Mouse (Mus musculus): ENCODE measurements at regions not wholly inside any gene's neighbourhood (a gene's known extent, or its start where the extent isn't known, plus 50 kb on each side); places are given as distances from the start of the nearest gene placed in this dataset.

- 57% methylated on average over 1 of the region's 1 CpGs for WGBS
- H3K27me3 ChIP-seq (ENCODE audit: control insufficient read depth, insufficient read depth, low read length): no peaks in the 10 kb centered on the region
- no peak overlapping the region for H3K4me2 ChIP-seq (replicated peaks; ENCODE audit: low read depth, low read length)
- H3K4me1 ChIP-seq (ENCODE audit: control insufficient read depth, insufficient read depth, low read length): no peaks in the 10 kb centered on the region
- H3K9ac ChIP-seq (ENCODE audit: low read depth, low read length): no peak overlapping the region
- no peak overlapping the region for H3K4me3 ChIP-seq (ENCODE audit: low read length)
- H3K9me3 ChIP-seq (ENCODE audit: control insufficient read depth, low read length): no peaks in the 10 kb centered on the region
- H3K27ac ChIP-seq (ENCODE audit: low read depth, low read length): no peak overlapping the region
- no peak for ATAC-seq (ENCODE audit: low FRiP score, low TSS enrichment)
- no peaks in the 10 kb centered on the region for H3K36me3 ChIP-seq (ENCODE audit: control insufficient read depth, insufficient read depth, low read length)
These were observed 103.3 kb downstream of the Kcne4 start for GRCm38 (mm10) chr1:78919863-78920262.

- no peak for ATAC-seq (ENCODE audit: low FRiP score, low TSS enrichment)
- WGBS: 95% methylated on average over 1 of the region's 1 CpGs
- no peaks in the 10 kb centered on the region for H3K4me1 ChIP-seq (ENCODE audit: control insufficient read depth, insufficient read depth, low read length)
These were observed 113.4 kb downstream of the Kcne4 start for GRCm38 (mm10) chr1:78929975-78930374.

GRCm38 (mm10) chr1:78939871-78940270 is 123.3 kb downstream of the Kcne4 start:
- no peak for ATAC-seq (ENCODE audit: low FRiP score, low TSS enrichment)

More at GRCm38 (mm10) chr1:78929975-78930374, 113.4 kb downstream of the Kcne4 start:
- H3K27me3 ChIP-seq (ENCODE audit: control insufficient read depth, insufficient read depth, low read length): no peaks in the 10 kb centered on the region
- H3K4me2 ChIP-seq (replicated peaks; ENCODE audit: low read depth, low read length): no peak overlapping the region
- no peak overlapping the region for H3K4me3 ChIP-seq (ENCODE audit: low read length)
- H3K27ac ChIP-seq (ENCODE audit: low read depth, low read length): no peak overlapping the region
- no peaks in the 10 kb centered on the region for H3K9me3 ChIP-seq (ENCODE audit: control insufficient read depth, low read length)
- no peak overlapping the region for H3K9ac ChIP-seq (ENCODE audit: low read depth, low read length)
- H3K36me3 ChIP-seq (ENCODE audit: control insufficient read depth, insufficient read depth, low read length): no peaks in the 10 kb centered on the region

GRCm38 (mm10) chr1:78945588-78945987 is 129.0 kb downstream of the Kcne4 start:
- WGBS: 24% methylated on average over 2 of the region's 2 CpGs
- no peak overlapping the region for H3K4me2 ChIP-seq (replicated peaks; ENCODE audit: low read depth, low read length)
- H3K9ac ChIP-seq (ENCODE audit: low read depth, low read length): no peak overlapping the region
- H3K4me1 ChIP-seq (ENCODE audit: control insufficient read depth, insufficient read depth, low read length): no peaks in the 10 kb centered on the region
- no peaks in the 10 kb centered on the region for H3K9me3 ChIP-seq (ENCODE audit: control insufficient read depth, low read length)
- peak; percentile 62; the same call in 1 of the 2 replicates for ATAC-seq (ENCODE audit: low FRiP score, low TSS enrichment)
- no peak overlapping the region for H3K4me3 ChIP-seq (ENCODE audit: low read length)
- no peaks in the 10 kb centered on the region for H3K27me3 ChIP-seq (ENCODE audit: control insufficient read depth, insufficient read depth, low read length)
- H3K36me3 ChIP-seq (ENCODE audit: control insufficient read depth, insufficient read depth, low read length): no peaks in the 10 kb centered on the region
- H3K27ac ChIP-seq (ENCODE audit: low read depth, low read length): no peak overlapping the region

More at GRCm38 (mm10) chr1:78939871-78940270, 123.3 kb downstream of the Kcne4 start:
- Histone ChIP-seq H3K9me3 (ENCODE audit: control insufficient read depth, low read length) (no peaks in the 10 kb centered on the region), H3K4me3 (ENCODE audit: low read length) (no peak overlapping the region), H3K4me1 (ENCODE audit: control insufficient read depth, insufficient read depth, low read length) (no peaks in the 10 kb centered on the region), H3K36me3 (ENCODE audit: control insufficient read depth, insufficient read depth, low read length) (no peaks in the 10 kb centered on the region), H3K27ac (ENCODE audit: low read depth, low read length) (no peak overlapping the region), H3K4me2 (replicated peaks; ENCODE audit: low read depth, low read length) (no peak overlapping the region), H3K9ac (ENCODE audit: low read depth, low read length) (no peak overlapping the region), H3K27me3 (ENCODE audit: control insufficient read depth, insufficient read depth, low read length) (no peaks in the 10 kb centered on the region)

- H3K27me3 ChIP-seq (ENCODE audit: control insufficient read depth, insufficient read depth, low read length): no peaks in the 10 kb centered on the region
- 84% methylated on average over 4 of the region's 4 CpGs for WGBS
- no peak overlapping the region for H3K4me2 ChIP-seq (replicated peaks; ENCODE audit: low read depth, low read length)
- no peaks in the 10 kb centered on the region for H3K36me3 ChIP-seq (ENCODE audit: control insufficient read depth, insufficient read depth, low read length)
- no peak for ATAC-seq (ENCODE audit: low FRiP score, low TSS enrichment)
- H3K9ac ChIP-seq (ENCODE audit: low read depth, low read length): no peak overlapping the region
- H3K4me1 ChIP-seq (ENCODE audit: control insufficient read depth, insufficient read depth, low read length): no peaks in the 10 kb centered on the region
- H3K27ac ChIP-seq (ENCODE audit: low read depth, low read length): no peak overlapping the region
- H3K4me3 ChIP-seq (ENCODE audit: low read length): no peak overlapping the region
- no peaks in the 10 kb centered on the region for H3K9me3 ChIP-seq (ENCODE audit: control insufficient read depth, low read length)
These were observed 163.5 kb downstream of the Kcne4 start for GRCm38 (mm10) chr1:78980051-78980450.

Data from kidney, embryonic 14.5 days (tissue).